Mouse (Mus musculus): ENCODE results near the gene Cpxm1. TPM values are rescaled to one million over a fixed set of nuclear protein-coding genes. Genes with fewer than 3 reads are reported as not detected.

The Cpxm1 gene
- polyA plus RNA-seq (2015; fragmentation: Nextera tagmentation; extraction: Ambion mirVana), result 82.1 and 87.4 TPM in 2 replicates

DNA sequence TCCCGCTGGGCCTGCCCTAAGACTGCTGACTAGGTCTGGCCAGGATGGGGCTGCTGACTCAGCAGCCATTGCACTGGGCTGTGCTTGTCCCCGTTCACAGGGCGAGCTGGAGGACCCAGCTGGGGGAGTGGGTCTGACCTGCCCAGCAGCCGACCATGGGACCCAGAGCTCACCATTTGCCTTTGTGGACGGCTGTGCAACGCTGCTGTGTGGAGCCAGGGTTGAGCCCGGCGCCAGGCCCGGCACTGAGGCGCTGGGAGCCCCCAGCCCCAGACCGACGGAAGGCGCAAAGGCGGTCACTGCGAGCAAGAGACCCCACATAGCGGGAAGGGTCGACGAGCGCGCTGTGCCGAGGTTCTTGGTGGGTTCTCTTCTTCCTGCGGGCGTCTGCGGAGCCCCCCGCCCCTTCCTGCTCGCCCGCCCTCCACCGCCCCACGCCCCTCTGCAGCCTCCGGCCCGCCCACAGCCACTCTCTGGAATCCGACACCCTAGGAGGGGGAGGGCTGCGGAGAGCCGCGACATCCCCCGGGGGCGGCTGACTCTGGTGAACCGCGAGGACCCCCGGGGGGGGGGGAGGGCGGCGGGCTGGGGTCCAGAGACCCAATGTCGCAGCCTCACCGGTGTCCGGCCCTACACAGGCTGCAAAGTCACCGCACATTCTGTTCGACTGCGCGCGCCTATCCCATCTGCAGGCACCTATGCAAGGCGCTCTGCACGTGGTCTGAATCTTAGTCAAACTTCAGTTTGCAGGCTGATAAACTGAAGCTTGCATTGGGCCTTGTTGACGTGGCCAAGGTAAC lies at the start of gene Cpxm1:
TSS of gene Cpxm1 (minus strand) at position 389 of the 800 bp plus-strand sequence.
- Histone ChIP-seq H3K27me3 (peaks cover 4% of the 10 kb centered on the region), H3K27ac (peak within 1 kb of the TSS; percentile 80), H3K36me3 (peaks cover 29% of the 10 kb centered on the region), H3K9ac (peak within 1 kb of the TSS; percentile 72), H3K4me2 (peak within 1 kb of the TSS; percentile 93), H3K4me3 (replicated peaks) (peak within 1 kb of the TSS; percentile 71), H3K4me1 (peaks cover 26% of the 10 kb centered on the region), H3K9me3 (replicated peaks) (no peaks in the 10 kb centered on the region)
- peak; percentile 90 for ATAC-seq (replicated peaks; ENCODE audit: low FRiP score)
- under 1% methylated on average over 50 of the region's 53 CpGs for WGBS

GRCm38 (mm10) chr2:130442162-130442561 lies 44.8 kb upstream of the Cpxm1 start:
- Histone ChIP-seq H3K4me1 (no peaks in the 10 kb centered on the region), H3K4me3 (replicated peaks) (no peak overlapping the region), H3K27ac (no peak overlapping the region), H3K4me2 (no peak overlapping the region), H3K9me3 (replicated peaks) (no peaks in the 10 kb centered on the region), H3K36me3 (peaks cover 79% of the 10 kb centered on the region), H3K27me3 (no peaks in the 10 kb centered on the region), H3K9ac (no peak overlapping the region)
- 90% methylated on average over 10 of the region's 10 CpGs for WGBS
- ATAC-seq (replicated peaks; ENCODE audit: low FRiP score), result no peak

- Histone ChIP-seq H3K4me3 (replicated peaks) (no peak overlapping the region), H3K27me3 (no peaks in the 10 kb centered on the region), H3K9me3 (replicated peaks) (no peaks in the 10 kb centered on the region), H3K4me1 (no peaks in the 10 kb centered on the region), H3K9ac (no peak overlapping the region), H3K27ac (no peak overlapping the region), H3K4me2 (no peak overlapping the region), H3K36me3 (peaks cover 83% of the 10 kb centered on the region)
- ATAC-seq (replicated peaks; ENCODE audit: low FRiP score), result no peak
- 88% methylated on average over 4 of the region's 4 CpGs for WGBS
Observed at GRCm38 (mm10) chr2:130439840-130440480, 42.6 kb upstream of the Cpxm1 start.

DNA sequence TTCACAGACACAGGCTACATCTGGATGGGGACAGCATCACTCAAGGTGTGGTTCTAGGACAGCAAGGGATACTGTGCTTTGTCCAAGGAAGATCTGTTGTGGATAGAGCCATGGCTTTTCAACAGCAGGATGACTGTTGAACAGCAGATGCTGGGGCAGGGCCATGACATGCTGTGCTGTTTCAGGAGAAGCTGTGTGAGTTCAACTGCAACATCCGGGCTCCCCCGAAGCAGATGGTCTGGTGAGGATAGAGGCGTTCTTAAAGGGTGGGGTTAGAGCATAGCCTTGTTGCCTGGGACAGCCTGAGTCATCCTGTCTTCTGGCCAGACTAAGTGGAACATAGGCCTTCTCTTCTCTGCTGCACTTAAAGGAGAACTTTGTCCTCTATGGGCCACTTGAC lies 41.5 kb upstream of the Cpxm1 start:
- H3K9ac ChIP-seq, result no peak overlapping the region
- 92% methylated on average over 3 of the region's 3 CpGs for WGBS
- H3K27ac ChIP-seq, result no peak overlapping the region
- peaks cover 73% of the 10 kb centered on the region for H3K36me3 ChIP-seq
- no peak overlapping the region for H3K4me3 ChIP-seq (replicated peaks)
- H3K4me2 ChIP-seq, result no peak overlapping the region
- no peak for ATAC-seq (replicated peaks; ENCODE audit: low FRiP score)
- H3K4me1 ChIP-seq, result no peaks in the 10 kb centered on the region
- H3K27me3 ChIP-seq, result no peaks in the 10 kb centered on the region
- no peaks in the 10 kb centered on the region for H3K9me3 ChIP-seq (replicated peaks)

DNA sequence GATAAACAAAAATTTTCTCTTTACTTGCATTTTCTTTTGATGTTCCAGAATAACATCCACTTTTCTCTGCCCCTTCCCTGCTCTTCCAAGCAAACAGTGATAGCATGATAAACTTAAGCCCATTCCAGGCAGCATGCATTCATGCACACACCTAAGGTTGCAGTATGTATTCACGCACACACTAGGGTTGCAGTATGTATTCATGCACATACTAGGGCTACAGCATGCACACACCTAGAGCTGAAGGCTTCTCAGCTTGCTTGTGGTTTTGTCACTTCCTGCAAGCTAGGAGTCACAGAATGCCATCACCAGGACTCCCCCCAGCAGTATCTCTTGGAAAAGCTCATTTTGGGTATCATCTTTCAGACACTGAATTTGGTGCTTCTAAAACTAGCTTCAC lies 39.4 kb upstream of the Cpxm1 start:
- Histone ChIP-seq H3K27me3 (no peaks in the 10 kb centered on the region), H3K9ac (no peak overlapping the region), H3K27ac (no peak overlapping the region), H3K9me3 (replicated peaks) (no peaks in the 10 kb centered on the region), H3K4me1 (peaks cover 4% of the 10 kb centered on the region; the same call in 1 of the 2 replicates), H3K36me3 (peaks cover 60% of the 10 kb centered on the region), H3K4me3 (replicated peaks) (no peak overlapping the region), H3K4me2 (no peak overlapping the region)
- 98% methylated on average over 1 of the region's 1 CpGs for WGBS
- no peak for ATAC-seq (replicated peaks; ENCODE audit: low FRiP score)

- H3K27me3 ChIP-seq, result no peaks in the 10 kb centered on the region
- peaks cover 18% of the 10 kb centered on the region for H3K4me1 ChIP-seq
- H3K4me2 ChIP-seq, result no peak overlapping the region
- no peak overlapping the region for H3K27ac ChIP-seq
- 19% methylated on average over 4 of the region's 4 CpGs for WGBS
- no peaks in the 10 kb centered on the region for H3K9me3 ChIP-seq (replicated peaks)
- peaks cover 27% of the 10 kb centered on the region for H3K36me3 ChIP-seq
- 0 out of 2 replicates have a peak, but pooled peaks have one; percentile 40 for ATAC-seq (replicated peaks; ENCODE audit: low FRiP score)
- H3K9ac ChIP-seq, result no peak overlapping the region
- H3K4me3 ChIP-seq (replicated peaks), result no peak overlapping the region
Observed at GRCm38 (mm10) chr2:130433152-130433551, 35.8 kb upstream of the Cpxm1 start.

DNA sequence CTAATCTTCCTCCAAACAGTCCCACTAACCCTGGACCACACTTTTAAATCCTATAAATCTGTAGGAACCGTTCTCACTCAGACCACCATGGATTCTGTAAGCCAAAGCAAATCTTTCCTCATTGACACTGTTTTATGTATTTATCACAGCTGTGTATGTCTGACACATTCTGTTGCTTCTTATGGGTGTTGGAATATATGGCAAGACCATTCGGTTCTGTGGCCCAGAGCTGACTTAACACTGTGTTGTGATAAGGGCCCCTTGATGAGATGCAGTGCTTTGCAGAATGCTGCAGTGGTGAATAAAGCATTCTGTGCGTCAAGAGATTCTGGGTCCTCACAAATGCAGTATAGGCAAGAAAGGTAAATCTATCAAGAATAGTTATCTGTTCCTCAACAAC lies 34.8 kb upstream of the Cpxm1 start:
- no peak for ATAC-seq (replicated peaks; ENCODE audit: low FRiP score)
- H3K4me3 ChIP-seq (replicated peaks), result no peak overlapping the region
- H3K4me1 ChIP-seq, result peaks cover 18% of the 10 kb centered on the region
- H3K4me2 ChIP-seq, result no peak overlapping the region
- no peaks in the 10 kb centered on the region for H3K9me3 ChIP-seq (replicated peaks)
- H3K27ac ChIP-seq, result no peak overlapping the region
- H3K36me3 ChIP-seq, result peaks cover 23% of the 10 kb centered on the region; the same call in 1 of the 2 replicates
- H3K27me3 ChIP-seq, result no peaks in the 10 kb centered on the region
- no peak overlapping the region for H3K9ac ChIP-seq
- WGBS, result 88% methylated on average over 3 of the region's 3 CpGs

GRCm38 (mm10) chr2:130430484-130430883 lies 33.1 kb upstream of the Cpxm1 start:
- Histone ChIP-seq H3K4me1 (peaks cover 19% of the 10 kb centered on the region), H3K9ac (no peak overlapping the region), H3K9me3 (replicated peaks) (no peaks in the 10 kb centered on the region), H3K36me3 (peaks cover 17% of the 10 kb centered on the region; the same call in 1 of the 2 replicates), H3K27me3 (no peaks in the 10 kb centered on the region), H3K4me3 (replicated peaks) (no peak overlapping the region), H3K27ac (peak overlapping the region; percentile 37), H3K4me2 (no peak overlapping the region)
- 66% methylated on average over 3 of the region's 3 CpGs for WGBS
- no peak for ATAC-seq (replicated peaks; ENCODE audit: low FRiP score)

DNA sequence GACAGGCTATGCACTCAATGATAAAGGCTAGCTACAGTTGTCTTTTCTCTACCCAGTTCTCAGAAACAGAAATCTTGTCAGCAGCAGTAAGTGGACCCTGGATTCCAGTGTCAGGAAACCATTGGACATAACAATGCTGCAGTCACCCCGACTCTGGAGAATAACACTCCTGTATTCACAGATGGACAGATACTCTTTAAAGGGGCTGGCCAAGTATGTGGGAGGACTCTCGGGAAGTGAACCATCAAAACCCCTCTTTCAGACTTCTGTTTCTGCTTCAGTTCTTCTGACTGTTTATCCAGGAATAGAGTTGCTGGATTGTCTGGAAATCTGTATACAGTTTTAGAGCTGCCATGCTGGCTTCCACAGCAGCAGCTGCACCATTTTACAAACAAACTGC lies 32.5 kb upstream of the Cpxm1 start:
- H3K27ac ChIP-seq, result peak overlapping the region; percentile 66

GRCm38 (mm10) chr2:130425112-130425511 lies 27.7 kb upstream of the Cpxm1 start:
- no peak for ATAC-seq (replicated peaks; ENCODE audit: low FRiP score)
- no peaks in the 10 kb centered on the region for H3K9me3 ChIP-seq (replicated peaks)
- peak overlapping the region; percentile 97 for H3K4me2 ChIP-seq
- peak overlapping the region; percentile 83 for H3K4me3 ChIP-seq (replicated peaks)
- H3K4me1 ChIP-seq, result peaks cover 22% of the 10 kb centered on the region
- WGBS, result 34% methylated on average over 5 of the region's 5 CpGs
- H3K9ac ChIP-seq, result peak overlapping the region; percentile 86
- H3K27ac ChIP-seq, result peak overlapping the region; percentile 91; the same call in 1 of the 2 replicates
- peaks cover 26% of the 10 kb centered on the region for H3K36me3 ChIP-seq
- H3K27me3 ChIP-seq, result no peaks in the 10 kb centered on the region

More for the DNA sequence above, 32.5 kb upstream of the Cpxm1 start:
- peaks cover 17% of the 10 kb centered on the region; the same call in 1 of the 2 replicates for H3K36me3 ChIP-seq
- peaks cover 25% of the 10 kb centered on the region for H3K4me1 ChIP-seq
- WGBS, result 36% methylated on average over 2 of the region's 2 CpGs
- H3K27me3 ChIP-seq, result no peaks in the 10 kb centered on the region
- no peak overlapping the region for H3K9ac ChIP-seq
- no peak overlapping the region for H3K4me3 ChIP-seq (replicated peaks)
- peak; percentile 57 for ATAC-seq (replicated peaks; ENCODE audit: low FRiP score)
- H3K9me3 ChIP-seq (replicated peaks), result no peaks in the 10 kb centered on the region
- H3K4me2 ChIP-seq, result no peak overlapping the region

GRCm38 (mm10) chr2:130424126-130424853 lies 26.9 kb upstream of the Cpxm1 start, which contains the start of the genes Vps16 and Pced1a:
Gene Vps16 (plus strand): TSS chr2:130424339.
Gene Pced1a (minus strand): TSS chr2:130424701.
- Histone ChIP-seq H3K27ac (peak within 1 kb of the TSS; percentile 91), H3K4me2 (peak within 1 kb of the TSS; percentile 97), H3K4me3 (replicated peaks) (peak within 1 kb of the TSS; percentile 83), H3K9me3 (replicated peaks) (no peaks in the 10 kb centered on the region), H3K27me3 (no peaks in the 10 kb centered on the region), H3K9ac (peak within 1 kb of the TSS; percentile 86), H3K36me3 (peaks cover 33% of the 10 kb centered on the region), H3K4me1 (peaks cover 22% of the 10 kb centered on the region)
- peak; percentile 96 for ATAC-seq (replicated peaks; ENCODE audit: low FRiP score)
- under 1% methylated on average over 58 of the region's 58 CpGs for WGBS

All from kidney, embryonic 15.5 days (tissue).